Mouse (Mus musculus): Measurements from ENCODE around the gene Gm9603.
"Not testable (repeated sequence)": the region's sequence is repeated elsewhere in the genome, so short reads cannot be mapped to it uniquely, and the experiment has no call there.

Gene Gm9603

DNA sequence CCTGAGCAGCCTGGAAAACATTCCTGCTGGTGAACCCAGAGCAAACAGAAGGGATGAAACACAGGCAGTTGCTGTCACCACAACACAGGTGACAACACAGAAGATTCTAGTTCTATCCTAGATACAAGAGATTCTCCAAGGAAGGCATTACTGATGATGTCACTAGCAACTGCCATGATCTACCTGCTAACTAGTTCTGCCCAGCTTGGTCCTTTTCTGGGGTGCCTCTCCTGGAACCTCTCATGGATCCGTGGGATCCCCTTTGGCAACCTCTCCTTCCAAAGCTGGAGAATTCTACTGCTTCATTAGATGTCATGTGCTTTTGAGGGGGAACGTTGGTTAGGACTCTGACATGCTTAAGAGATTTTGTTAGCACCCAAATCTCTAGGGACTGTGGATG lies at the start of gene Gm9603:
Gm9603 (minus strand) TSS at position 101 of the 400 bp plus-strand sequence.
- not testable (repeated sequence) for DNase-seq

DNA sequence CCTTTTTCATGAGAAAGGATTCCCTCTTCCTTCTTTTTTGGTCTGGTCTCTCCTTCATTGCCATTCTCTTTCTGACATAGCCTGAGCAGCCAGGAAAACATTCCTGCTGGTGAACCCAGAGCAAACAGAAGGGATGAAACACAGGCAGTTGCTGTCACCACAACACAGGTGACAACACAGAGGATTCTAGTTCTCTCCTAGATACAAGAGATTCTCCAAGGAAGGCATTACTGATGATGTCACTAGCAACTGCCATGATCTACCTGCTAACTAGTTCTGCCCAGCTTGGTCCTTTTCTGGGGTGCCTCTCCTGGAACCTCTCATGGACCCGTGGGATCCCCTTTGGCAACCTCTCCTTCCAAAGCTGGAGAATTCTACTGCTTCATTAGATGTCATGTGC lies 54.3 kb downstream of the Gm9603 start, which contains the start of gene Gm8265:
Gm8265 (minus strand) TSS at position 101 of the 400 bp plus-strand sequence.
- not testable (repeated sequence) for DNase-seq

Measured in lung, postnatal 4 days (tissue).